Mouse (Mus musculus) embryo, embryonic 11 days (tissue): ENCODE measurements around the gene Gja5.

Source experiments
- DNase-seq: peaks from one replicate; pipeline ENCODE4 v3.0.0-alpha.2; 2015

Gja5 gene

DNA sequence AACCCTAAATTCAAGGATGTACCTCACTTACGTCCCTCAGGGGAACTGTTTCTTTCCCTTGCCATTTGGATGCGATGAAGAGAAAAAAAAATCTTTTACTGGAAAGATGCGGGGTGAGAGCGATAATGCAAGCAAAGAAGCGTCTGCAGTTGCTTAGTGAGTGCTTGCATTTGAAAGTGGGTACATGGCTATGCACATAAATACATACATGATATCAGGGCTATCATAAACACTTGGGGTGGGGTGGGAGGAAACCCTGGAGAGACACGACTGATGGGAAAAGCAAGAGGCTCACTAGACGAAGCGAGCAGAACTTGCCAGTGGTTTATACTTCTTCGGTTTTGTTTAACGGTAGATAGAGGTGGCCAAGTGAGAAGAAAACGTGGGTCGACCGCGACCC lies at the start of gene Gja5:
Gene Gja5, plus strand, starts transcription at position 301 of the 400 bp plus-strand sequence.
- DNase-seq = peak; percentile 3

DNA sequence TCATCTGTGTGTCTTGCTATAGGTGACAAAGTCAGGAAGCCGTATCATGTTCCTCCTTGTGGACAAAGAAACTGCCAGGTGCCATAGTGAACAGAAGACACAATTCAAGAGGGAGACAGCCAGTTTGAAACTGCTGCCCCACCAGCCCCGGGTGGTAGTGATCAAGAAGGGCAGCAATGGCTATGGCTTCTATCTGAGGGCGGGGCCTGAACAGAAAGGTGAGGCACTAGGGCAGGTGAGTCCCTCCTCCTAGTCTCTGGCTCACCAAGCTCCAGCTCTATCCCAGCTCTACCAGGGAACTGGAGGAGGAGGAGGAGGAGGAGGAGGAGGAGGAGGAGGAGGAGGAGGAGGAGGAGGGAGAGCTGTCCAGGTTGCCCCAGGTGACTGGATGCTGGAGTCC lies 48.7 kb upstream of the Gja5 start:
- no peak for DNase-seq

DNA sequence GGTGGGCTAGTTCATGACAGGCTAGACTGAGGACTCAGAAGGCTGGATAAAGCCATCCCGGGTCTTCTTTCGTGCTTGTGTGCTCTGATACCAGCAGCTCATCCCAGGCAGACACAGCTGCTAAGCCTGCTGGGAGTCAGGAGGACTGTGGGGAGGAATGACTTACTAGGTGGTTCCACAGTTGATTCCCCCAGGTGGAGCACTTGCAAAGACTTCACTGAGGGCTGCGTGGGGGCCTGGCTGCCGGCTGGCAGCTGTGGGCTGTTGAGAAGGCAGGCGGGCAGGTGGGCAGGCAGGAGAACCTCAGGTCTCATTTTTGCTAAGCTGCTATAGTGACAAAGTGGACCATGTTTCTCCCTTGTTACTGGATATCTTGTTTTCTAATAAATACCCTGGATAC lies 44.0 kb upstream of the Gja5 start:
- DNase-seq = no peak

DNA sequence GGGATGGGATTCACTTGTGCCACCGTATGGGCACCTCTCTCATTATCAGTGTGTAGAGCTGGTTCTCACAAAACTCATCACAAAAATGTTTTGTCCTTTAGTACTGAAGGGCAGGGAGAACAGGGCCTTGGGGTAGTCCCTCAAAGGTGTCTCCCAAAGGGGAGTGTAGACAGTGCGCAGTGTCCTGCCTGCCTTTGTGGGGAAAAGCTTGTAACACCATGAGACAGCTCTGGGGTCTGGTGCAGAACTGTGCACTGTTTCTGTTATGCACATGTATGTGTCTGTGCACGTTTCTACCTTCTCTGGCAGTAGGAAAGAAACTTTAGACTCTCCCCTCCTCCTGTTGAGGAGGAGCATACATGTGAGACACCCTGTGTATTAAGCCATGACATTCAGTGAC lies 36.6 kb upstream of the Gja5 start:
- DNase-seq = no peak

DNA sequence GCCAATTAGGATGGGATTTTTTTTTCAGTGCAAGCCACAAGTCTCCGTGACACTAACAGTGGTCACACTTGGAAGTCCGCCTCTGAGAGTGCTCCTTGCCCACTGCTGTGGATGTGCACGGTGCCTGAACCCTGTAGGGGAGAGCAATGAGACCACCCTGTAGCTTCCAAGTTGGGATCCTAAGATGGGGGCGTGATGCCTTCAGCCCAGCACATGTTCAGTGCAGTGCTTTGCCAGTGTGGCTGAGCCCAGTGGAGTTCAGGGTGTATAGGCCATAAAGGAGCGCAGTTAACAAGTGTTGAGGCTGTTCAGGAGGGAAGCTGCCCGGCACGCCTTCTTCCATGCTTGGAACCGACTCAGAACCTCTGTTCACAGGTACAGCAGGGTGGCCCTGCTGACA lies 35.9 kb upstream of the Gja5 start:
- DNase-seq = no peak

DNA sequence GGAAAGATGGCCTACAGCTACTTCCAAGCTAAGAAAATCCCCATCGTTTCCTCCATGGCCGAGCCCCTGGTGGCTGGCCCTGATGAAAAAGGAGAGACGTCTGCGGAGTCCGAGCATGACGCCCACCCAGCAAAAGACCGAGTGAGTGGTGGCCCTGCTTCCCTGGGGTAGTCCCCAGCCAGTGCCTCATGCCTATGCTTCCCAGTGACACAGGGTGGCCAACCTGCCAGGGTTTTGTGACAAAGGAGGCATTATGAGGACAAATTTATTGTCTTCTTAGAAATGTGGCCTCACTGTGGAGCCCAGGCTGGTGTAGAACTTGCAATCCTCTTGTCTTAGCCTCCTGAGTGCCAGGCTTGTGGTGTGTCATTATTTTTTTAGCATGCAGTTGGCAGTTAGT lies 35.4 kb upstream of the Gja5 start:
- no peak for DNase-seq

DNA sequence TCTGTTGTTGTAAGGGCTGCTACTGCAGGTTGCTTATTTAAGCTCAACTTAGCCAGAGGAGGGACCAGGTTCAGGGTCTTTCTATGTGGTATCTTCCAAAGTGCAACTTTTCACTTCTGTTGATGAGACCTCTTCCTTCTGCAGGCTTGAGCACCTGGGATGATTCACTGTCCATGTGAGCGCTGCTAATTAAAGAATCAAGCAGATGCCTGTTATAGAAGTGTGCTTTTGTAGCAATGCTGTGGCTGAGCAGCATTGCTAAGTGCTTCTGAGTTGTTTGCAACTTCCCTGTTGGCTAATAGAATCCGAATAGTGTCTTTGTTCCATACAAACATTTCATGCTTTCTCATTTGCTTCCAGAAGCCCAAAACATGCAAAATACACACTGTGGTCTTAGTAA lies 34.2 kb upstream of the Gja5 start:
- no peak for DNase-seq

DNA sequence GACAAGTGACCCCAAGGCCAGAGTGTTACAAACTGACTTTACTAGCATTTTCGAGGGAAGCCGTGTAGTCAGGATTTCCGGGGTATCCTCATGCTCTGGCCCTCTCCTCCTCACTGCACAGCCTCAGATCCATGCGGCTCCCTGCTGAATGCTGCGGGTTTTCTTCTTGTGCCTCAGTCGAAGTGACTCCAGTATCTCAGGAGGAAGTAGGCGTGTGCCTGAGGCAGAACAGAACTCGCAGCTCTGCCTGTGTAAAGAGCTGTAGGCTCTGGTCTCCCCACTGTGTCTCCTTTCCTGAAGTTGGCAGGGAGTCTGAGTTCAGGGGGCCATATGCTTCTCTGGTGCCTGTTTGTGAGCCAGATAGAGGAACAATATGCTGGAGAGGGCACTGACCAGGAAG lies 33.4 kb upstream of the Gja5 start:
- no peak for DNase-seq

DNA sequence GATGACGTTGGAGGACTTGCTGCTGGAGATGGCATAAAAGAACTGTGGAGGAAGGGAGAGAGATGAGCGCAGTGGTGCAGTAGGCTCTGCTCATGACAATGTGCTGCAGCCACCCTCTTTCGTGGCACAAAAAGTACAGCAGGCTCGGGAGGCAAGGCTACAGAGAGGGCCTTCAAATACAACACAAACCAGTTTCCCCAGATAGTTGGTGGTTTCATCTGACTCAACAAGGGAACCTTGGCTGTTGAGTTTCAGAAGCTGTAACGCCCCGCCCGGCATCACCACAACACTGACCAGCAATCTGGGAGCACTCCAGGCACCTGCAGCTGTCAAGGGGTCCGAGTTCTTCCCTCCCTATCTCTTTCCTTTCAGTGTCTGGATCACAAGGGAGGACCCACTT lies 32.0 kb upstream of the Gja5 start:
- DNase-seq = no peak

DNA sequence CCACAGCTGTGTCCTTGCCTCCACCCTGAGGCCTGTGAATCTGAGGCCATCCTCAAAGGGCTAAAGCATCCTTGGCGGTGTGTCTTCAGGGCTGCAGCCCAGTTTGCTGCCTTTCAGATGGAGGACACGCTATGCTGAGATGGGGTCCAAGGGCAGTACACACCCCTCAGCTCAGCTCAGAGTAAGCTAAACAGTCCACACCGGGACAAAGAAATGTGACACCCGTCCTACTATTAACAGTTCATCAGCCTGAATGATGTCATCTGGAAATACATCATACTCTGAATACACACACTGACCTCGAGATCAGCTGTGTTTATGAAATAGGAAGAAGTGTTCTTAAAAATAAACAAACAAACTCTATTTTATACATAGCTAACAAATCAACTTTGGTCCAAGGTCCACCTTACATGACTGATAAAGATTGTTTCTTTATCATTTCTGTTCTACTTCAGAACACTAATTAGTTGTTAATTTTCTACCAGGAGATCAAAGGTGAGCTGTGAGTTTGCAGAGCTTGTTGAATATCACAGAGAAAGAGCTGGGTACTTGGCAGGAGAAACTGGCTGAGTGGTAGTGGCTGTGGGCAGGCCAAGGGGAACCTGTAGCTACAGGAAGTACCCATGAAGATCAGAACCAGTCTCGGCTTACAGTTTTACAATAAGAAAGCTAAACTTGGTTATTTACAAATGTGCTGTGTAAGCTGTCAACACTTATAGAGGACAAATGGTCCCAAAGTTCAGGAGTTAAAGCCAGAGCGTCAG lies 29.5 kb upstream of the Gja5 start:
- DNase-seq = no peak

DNA sequence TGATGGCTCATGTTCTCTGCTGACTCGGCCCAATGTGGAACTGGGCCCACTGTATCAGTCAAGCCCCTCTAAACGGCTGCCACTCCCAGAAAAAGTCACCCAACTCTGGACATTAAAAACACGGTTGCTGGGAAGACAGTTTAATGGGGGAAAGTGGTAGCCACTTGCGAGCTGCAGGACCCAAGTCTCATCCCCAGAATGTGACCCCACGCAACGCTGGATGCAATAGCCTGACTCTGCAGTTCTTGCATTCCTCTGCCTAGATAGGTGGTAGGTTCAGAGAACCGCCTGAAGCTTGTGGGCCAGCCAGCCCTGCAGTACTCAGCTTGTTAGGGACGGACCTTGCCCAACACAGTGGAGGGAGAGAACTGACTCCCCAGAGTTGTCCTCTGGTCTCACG lies 25.0 kb upstream of the Gja5 start:
- DNase-seq = no peak

DNA sequence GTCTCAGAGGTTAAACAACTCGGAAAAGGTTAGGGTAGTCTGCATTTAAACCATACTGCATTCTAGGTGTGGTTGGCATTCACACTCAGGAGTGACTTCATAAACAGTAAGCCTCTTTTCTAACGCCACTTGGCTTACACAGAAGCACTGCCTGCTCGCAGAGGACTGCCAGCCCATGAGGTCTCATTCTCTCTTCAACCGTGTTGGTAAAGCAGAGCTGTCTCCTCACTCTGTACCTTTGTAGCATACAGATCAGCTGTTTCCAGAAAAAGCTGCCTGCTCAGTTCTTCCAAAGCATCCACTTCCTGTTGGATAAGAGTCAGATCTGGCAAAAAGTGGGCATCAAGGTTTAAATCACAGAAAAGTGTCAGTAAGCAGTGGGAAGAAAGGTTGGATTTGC lies 24.1 kb upstream of the Gja5 start:
- DNase-seq = no peak

DNA sequence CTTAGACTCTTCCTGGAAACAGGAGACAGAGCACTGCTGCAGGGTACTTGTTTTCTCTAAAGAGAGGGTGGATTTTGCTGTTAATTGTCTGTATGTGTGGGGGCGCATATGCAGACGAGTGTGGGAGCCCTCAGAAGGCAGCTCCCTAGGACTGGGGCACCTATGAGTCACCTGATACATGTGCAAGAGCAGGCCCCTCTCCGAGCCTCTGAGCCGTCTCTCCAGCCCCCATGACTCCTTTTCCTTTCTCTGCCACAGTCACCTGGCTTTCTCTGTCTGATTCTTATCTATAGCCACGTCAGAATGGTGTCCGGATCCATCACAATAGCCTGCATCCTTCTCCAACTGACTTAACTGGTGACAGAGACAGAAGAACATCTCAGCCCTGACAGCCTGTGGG lies 22.9 kb upstream of the Gja5 start:
- no peak for DNase-seq

DNA sequence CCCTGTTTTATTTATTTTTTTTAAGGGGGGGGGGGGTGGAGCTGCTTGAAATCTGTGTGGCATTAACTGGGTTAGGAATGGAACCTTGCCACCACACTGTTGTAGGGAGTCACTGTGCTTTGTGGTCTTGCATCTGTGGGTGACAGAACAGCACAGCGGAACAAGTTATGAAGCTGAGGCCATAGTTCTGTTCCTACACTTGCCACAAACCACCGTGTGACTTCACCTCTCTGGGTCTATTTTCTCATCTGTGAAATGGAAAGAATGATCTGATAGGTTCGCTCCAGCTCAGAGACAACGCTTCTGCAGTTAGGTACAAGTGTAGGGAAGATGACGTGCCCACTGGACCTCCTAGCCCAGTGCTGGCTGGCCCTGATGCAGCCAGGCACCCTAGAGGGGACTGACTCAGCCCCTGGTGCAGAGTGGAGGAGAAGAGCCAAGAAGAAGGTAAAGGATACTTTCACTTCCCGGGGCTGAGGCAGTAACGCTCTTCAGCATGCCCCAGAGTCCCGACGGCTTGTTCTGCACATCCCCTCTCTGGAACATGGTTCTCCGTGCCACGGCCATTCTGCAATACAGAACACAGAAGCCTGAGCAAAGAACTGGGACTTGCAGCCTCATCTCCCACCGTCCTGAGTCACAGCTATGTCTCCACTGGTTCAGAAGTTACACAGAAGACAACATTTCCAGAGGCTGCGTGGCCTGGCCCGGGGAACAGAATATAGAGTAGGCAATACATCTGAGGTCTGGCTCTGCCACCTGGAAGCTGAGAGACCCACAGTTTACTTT lies 22.2 kb upstream of the Gja5 start:
- no peak for DNase-seq

DNA sequence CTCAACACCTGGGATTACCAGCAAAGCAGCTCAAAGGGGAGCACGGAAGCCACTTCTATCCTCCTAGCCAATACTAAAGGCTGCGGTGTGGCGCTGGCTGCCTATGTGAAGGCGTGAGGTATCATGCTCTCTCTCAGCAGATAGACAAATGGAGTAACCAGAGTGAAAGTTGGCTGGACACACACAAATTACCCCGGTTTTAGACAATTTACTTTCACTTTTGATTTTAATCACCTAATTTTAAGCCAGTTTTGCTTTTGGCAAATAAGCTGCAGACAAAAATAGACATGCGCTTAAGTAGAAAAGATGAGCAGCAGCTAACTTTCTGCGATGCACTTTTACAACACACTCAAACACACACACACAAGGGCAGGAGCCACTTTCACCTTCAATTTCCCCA lies 20.8 kb upstream of the Gja5 start:
- no peak for DNase-seq

DNA sequence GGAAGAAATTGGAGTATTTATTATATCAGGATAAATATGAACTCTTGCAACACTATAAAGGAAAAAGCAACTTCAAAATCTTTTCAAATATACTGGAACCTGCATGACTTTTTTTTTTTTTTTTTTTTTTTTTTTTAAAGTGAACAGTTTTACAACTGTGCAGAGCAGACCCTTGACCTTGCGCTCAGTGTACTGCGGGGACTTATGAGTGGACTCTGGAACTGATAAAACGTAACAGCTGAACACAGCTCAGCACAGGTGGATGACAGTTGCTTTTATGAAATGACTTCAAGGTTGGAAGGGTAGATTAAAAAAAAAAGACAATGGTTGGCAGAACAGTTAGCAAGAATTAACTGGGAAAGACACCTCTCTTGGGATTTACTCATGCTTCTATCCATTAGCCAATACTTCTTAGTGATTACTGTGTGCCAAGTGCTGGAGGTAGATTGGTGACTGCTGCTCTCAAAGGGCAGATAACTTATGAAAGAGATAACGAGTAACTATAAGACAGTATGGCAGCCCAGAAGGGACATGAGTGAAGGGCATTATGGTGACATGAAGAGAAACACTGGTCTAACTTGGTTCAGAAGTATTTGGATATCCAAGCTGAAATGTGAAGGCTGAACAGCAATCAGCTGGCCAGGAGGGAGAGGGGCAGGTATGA lies 2.0 kb upstream of the Gja5 start:
- no peak for DNase-seq

DNA sequence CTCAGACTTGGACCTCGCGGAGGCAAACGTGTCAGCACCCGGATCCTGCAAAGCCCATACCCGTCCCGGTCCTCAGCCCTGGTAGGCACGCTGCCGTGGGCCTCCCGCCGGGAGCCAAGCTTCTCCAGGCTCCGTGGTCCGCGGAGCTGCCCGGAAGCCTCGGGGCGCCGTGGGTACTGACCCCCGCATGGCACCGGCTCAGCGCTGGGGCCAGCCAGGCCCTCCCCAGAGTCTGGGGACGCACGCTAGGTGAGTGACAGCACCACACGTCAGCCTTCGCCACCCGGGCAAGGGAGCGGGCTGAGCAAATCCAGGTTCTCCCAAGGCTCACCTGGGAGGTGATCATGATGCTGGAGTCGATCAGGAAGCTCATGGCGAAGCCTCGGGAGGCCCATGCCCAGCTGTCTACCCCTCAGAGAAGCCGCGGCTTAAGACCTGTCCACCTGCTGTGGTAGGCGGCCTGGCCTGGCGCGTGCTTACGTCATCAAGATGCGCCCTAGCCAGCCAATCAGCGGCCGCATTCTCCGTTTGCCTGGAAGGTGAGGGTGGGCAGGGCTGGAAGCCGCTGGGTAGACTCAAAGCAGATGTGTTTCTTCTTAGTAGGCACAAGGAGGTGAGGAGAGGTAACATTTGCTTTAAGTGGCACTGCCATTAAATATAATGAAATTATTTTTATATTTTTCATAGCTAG lies 503 bp downstream of the Gja5 start, which contains the start of gene Gpr89:
Gene Gpr89, minus strand, starts transcription at position 496 of the 691 bp plus-strand sequence.
- DNase-seq = peak; percentile 93

DNA sequence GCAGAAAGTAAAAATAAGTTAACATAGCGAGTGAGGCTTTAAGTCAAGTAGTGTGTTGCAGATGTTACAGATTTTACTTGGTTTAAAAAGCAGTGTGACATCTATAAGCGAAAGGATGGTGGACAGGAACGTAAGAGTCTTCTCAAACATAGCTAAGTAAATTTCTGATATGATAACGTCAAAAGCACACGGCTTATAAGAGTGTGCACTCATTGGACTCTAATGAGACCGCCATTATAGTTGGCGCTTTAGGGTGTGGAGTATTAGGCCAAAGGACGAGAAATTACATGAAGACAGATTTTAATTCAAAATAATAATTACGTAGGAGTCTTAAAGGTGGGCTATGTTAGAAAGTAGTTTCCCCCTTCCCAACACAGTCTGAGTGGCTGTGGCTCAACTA lies 1.1 kb downstream of the Gja5 start:
- DNase-seq = no peak

DNA sequence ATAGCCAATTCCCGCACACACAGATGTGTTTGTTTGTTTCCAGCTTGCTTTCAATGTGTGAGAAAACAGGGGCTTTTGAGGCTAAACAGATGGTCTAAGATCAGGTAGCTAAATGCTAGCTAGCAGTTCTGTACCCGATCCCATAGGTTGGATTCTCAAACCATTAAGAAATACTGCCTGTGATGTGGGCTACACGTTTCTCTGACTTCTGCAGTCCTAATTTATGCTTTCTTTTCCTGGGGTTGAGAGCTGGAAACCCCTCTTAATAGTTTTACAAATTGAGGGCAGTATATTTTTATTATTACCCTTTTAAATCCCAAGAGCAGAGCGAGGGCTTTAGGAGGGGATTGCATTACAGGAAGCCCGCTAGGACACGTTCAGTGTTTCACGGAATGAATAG lies 16.5 kb downstream of the Gja5 start:
- DNase-seq = no peak

DNA sequence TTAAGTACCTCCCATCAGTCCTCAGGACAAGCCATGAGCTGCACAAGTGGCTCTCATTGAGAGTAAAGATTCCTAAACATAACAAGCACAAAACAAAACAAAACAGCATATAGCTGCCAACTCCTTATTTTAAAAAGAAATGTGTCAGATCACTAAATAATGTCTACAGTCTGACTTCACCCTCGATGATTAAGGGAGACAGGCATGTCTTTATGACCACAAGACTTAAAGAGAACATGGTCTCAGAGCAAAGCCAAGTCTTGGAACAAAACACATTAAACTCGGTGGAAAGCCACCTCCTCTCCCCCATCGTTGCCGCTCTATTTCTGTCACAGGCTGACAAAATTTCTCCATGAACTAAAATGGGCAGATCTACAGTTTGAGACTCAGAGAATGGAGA lies 20.1 kb downstream of the Gja5 start:
- no peak for DNase-seq

DNA sequence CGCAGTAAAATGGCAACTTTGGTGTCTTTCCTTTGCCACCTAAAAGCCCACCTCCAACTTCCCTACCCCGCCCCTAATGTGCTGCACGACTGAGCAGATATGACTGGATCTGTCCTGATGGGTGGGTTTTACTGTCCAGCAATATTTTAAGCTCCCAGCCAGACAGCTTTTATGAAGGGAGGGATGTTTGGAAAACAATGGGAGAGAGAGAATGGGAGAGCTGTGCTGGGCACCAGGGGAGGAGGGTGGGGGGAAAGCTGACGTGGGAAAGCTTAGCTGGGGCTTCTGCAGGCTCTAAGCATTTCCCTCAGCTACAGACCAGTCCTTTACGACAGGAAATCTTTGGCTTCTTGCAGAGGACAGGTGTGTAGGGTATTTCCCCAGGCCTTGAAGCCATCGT lies 21.4 kb downstream of the Gja5 start, which contains the start of gene Gja8:
Gene Gja8, minus strand, starts transcription at position 101 of the 400 bp plus-strand sequence.
- no peak for DNase-seq

DNA sequence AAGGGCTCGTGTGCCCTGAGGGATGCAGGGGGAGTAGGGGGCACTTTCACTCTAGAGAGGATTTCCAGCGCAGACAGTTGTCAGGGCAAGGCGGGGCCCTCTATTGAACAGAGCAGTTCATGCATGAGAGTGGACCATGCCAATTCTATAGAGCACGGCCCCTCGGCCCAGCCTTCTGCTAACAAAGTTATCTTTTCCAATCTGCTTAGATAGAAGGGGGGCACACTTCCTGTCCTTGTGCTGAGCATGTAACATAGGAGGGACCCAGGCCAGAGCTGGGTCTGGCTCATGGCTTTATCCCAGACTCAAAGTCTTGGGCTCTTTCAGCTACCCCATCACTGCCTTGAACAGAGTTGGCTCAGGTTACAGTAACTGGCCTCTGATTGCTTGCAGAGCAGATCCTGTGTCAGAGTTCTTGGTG lies 26.8 kb downstream of the Gja5 start:
- peak; percentile 50 for DNase-seq

DNA sequence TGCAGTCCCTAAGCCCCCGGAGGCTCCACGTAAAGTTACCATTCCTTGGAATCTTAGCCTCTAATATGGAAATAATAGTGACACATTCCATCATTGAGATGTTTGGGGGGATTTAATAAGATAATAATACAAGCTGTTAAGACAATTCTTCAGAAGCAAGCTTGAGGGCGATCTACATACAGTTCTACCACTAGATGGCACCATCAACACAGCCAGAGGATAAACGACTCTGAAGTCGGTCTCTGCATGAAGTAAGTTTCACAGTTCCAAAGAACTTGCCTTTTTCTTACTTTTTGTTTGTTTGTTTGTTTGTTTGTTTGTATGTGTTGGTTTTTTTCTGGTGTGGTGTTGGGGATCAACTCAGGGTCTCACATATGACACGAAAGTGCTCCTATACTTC lies 31.7 kb downstream of the Gja5 start:
- peak; percentile 84 for DNase-seq
